Mouse (Mus musculus) spleen, embryonic (tissue): Measurements from ENCODE around the gene Nr0b2.

Experiments
- CTCF ChIA-PET: fragments of 350-600 bp; sonication (Branson Sonifier 250); formaldehyde crosslinking; loops from one replicate; lab custom pipeline; 2022; lab: Charles Lee

Gene Nr0b2

DNA sequence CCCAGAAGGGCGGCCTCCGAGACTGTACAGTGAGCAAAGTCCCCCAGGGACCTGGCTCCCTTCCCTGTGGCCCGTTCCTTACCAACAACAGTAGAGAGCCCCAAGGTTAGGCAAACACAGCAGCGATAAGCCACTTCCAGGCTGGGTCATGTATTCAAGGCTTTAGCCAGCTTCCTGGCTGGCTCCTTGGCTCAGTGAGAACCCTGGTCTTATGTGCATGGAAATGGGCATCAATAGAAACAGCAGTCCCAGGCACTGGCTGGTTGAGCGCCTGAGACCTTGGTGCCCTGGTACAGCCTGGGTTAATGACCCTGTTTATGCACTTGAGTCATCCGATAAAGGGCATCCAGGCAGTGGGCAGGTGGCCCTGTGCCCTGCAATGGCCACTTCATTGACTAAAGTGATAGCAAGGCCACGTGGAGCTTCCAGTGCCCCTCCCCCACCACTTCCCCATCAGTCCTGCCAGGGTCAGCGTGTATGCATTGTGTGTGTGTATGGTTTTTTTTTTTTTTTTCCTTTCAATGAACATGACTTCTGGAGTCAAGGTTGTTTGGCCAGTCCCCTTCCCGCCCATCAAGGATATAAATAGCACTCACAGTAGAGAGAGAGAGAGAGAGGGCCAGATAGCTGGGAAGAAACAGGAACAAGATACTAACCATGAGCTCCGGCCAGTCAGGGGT is at the start of gene Nr0b2:
Nr0b2 (plus strand) TSS at position 609 of the 680 bp plus-strand sequence.
- CTCF ChIA-PET, result no interaction called here

DNA sequence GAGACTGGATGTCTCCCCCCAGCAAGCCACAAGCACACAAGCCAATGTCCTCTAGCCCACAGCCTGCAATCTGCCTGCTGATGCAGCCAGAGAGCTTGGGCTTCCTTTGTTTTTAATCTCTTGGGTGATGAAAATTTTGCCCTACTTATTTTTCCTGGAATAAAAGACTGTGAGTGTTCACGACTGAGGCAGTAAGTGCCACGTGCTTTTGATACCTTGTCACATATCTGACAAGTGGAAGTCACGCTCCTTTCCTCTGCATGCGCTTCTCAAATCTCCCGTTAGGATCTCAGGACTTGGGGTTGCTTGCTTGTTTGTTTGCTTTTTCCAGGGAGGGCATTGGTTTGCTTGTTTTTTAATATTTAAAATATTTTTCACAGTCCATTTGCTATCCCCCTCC is 48.9 kb upstream of the Nr0b2 start:
- CTCF ChIA-PET, result no interaction called here

DNA sequence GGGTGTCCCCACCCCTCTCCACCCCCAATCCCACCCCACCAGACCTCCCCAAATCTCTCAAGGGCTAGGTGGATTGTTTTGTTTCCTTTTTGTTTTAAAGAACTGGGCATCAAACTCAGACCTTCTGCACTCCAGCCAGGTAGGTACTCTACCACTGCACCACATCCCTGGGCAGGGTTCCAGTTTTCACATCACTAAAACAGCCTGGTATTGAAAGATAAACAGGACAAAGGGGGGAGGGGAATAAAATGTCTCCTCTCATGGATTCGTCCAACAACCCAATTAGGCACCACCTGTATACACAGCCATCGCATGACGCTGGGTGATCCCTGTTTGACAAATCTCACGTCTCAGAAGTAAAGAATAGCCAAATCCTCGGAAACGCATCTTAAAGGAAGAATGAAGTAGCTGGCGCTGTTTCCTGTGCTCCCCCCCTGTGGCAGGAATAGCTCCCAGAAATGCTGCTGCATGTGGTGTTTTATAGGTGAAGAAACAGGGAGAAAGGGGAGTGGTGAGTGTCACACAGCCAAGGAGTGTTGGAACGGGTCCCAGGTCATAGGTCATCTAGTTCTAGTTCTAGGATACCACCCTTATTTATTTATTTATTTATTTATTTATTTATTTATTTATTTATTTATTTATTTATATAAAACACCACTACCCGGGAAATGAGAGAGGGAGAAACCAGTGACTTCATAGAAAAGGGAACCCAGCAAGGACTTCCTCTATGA is 48.3 kb upstream of the Nr0b2 start:
- CTCF ChIA-PET, result no interaction called here

DNA sequence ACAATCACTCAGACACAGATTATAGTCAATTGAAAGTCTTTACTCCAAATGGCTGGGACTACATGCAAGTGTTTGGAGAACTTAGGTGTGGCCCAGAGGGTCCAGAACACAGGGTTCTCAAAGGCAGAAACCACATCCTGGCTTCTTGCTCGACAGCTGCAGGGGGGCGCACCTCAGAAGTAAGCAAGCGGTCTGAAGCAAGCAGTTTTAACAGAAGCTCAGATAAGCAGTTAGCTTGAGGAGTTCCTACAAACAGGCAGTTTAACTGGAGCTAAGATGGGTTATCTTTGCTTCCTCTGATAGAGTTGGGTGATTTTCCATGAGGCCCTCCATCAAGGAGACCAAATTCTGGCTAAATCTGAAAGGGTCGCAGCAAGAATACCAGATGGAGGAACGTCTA is 46.6 kb upstream of the Nr0b2 start:
- CTCF ChIA-PET, result no interaction called here

DNA sequence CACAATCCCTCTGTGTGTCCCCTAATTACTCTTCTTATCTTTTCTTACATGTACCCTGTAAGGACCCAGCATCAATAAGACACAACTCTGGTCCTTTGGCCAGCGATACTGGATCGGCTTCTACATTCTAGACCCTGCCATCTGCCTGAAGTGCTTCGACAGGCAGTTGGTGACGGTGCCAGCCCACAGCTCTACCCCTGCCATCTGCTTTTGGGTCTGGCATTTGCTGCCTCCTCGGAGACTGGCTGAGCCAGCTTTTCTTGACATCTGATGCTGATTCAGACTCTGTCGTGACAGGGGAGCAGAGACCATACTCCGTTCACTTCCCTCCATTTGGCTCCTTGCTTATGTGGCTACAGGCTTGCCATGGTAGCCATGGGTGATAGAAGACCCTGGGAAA is 44.2 kb upstream of the Nr0b2 start:
- CTCF ChIA-PET, result no interaction called here

DNA sequence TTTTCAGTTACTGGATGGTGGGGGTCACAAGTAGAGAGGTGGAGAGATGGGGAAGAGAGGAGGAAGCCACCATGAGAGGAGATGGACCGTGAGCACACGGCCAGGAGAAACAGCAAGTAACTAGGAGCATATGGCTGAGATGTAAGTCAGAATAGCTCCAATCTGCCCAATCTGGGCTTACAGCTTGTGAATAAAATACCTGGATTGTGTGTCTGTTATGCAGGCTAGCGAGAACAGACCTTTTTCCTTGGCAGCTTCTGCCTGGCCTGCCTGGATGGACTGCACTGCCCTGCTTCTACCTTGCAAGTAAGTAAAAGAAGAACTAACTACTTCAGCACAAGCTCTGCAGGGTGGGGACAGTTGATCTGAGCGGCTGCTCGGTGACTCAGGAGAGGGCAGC is 42.1 kb upstream of the Nr0b2 start:
- CTCF ChIA-PET, result no interaction called here

DNA sequence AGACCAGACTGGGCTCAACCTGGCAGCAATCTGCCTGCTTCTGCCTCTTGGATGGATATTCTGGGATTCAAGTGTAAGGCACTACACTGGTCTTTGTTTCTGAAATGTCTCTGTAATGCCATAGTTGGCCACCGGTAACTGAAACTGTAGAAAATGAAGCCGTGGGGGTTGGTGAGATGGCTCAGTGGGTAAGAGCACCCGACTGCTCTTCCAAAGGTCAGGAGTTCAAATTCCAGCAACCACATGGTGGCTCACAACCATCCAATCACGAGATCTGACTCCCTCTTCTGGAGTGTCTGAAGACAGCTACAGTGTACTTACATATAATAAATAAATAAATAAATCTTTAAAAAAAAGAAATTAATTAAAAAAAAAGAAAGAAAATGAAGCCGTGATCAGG is 40.7 kb upstream of the Nr0b2 start:
- CTCF ChIA-PET, result interaction anchor here (0.7 kb wide), 1 partner anchor 78 kb away, joined by 3 read pairs; no protein-coding TSS in a partner anchor

DNA sequence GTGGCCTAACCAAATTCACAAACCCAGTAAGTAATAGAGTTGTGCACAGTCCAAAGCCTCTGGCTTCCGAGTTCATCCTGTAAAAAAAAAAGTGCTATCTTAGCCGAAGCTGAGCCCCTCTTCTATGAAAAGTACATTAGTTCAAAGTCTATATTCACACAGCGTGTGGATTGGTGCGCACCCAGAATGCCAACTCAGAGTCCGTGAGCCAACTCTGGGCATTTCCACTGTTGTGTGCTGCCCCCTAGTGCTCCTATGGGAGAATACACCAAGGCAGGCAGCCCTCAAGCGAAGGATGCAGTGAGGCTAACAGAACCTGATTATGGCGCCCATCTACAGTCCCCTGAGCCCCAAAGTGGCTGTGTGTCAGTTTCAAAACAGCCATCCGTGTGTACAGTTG is 40.2 kb upstream of the Nr0b2 start:
- CTCF ChIA-PET, result interaction anchor here (0.5 to 0.9 kb wide), 3 partner anchors 10 to 78 kb away, joined by 3 to 4 read pairs (median 3); no protein-coding TSS in a partner anchor

DNA sequence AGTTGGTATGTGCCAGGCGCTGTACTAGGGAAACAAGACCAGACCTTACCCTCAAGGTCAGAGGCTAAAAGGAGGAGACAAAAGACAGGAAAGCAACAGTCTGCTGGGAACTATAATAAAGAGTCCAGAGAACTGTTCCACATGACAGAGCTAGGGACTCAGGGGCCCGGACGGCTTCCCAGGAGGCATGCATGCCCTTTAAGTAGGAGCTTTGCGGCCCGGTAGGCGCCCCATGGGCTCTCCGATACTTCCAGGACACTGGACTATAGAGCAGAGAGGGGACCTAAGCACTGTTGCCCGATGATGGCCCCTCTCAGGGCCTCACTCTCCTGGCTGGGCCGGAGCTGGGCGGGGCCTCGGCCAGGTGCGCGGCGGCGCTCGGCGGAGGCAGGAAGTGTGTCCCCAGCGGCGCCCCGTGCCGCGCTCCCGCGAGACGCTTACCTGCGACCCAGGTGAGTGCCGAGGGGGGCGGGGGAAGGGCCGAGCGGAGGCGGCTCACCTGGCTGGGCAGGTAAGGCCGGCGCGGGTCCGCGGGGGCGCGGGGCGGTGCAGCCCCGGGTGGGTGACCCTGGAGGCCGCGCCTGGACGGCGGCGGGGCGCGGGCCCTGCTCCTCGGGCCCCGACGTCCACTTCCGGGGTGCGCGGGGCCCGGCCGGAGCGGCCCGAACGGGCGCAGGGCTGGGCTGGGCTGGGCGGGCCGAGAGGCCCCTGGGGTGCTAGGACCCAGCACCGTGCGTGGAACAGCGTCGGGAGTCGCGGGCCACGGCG is 34.4 kb upstream of the Nr0b2 start, which contains the start of gene Kdf1:
Kdf1 (plus strand) TSS at position 363 of the 768 bp plus-strand sequence.
- CTCF ChIA-PET, result interaction anchor here (0.8 kb wide), 1 partner anchor 16 kb away, joined by 4 read pairs; no protein-coding TSS in a partner anchor

DNA sequence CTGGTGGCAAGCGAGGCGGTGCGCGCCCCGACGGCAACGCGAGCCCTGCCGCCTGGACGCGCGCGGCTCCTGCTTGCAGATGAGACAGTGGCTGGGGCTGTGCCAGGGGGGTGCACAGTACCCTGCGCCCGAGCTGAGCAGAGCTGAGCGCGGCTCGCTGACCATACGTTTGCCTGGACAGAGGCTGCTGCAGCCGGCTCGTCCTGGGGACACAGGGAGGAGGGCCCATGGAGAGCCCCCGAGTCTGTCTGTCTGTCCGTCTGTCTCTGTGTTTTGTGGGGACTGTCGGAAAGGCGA is 33.9 kb upstream of the Nr0b2 start:
- CTCF ChIA-PET, result no interaction called here

DNA sequence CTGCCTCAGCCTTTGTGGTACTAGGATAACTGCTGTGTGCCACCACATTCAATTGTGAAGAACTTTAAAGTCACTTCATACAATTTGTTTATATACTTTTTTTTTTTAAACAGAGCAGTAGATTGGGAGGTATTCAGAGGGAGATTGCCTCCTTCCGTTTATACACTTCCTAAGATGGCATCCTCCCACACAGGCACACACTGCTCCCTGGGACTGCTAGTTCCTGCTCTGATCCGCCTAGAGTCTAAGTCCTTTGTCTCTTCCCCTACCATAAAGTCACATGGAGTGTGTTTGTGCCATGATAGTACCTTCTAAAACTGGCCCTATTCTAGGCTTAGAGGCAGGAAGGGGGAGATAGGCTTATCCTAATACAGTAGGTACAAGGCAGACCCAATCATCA is 31.7 kb upstream of the Nr0b2 start:
- CTCF ChIA-PET, result no interaction called here

DNA sequence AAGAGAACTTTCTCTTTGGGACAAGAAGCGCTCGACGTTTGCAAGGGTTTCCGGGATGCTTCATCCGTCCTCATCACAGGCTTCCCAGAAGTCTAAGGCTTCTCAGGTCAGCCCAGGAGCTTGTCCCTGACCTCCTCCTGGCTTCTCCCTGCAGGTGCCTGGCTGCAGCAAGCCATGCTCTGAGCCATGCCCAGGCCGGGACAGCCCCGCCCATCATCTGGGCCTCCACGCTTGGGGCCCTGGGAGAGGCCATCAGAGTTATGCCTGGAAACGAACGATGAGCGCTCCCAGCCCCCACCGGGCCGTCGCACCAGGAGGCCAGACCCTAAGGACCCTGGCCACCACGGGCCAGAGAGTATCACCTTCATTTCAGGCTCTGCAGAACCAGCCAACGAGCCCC is 25.4 kb upstream of the Nr0b2 start:
- CTCF ChIA-PET, result no interaction called here

DNA sequence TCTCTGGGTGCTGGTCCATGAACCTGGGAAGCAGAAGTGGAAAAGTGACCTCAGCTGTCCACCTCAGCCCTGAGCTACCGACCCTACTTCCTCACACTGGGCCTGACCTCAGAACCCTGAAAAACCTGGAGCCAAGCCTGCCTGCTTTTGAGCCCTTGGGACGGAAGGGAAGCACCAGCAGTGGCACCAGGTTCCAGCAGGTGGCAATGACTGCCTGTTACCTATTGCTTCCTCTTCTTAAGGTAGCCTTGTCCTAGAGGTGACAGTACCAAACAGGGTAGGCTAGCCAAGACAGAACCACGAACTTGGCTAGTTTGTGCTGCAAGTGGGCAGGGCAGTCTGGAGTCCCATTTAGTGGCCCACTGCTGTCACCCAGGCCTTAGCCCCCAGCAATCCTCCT is 20.4 kb upstream of the Nr0b2 start:
- CTCF ChIA-PET, result no interaction called here

DNA sequence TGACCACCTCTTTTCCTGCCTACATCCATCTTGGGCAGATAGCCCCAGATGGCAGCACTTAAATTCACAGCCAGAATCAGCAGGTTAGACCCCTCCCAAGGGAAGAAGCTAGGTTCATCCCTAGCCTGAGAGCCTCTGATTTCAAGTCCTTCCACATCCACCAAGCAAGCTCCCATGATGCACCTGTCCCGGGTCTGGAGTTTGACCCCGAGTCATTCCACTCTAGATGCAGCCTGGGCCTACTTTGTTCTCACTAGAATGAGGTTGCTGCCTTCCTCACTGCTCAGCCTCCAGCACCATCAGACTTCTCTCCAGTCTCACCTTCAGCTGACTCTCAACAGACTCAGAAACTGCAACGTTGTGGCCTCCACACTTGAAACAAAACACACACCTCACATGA is 17.1 kb upstream of the Nr0b2 start:
- CTCF ChIA-PET, result interaction anchor here (0.6 kb wide), 1 partner anchor 513 kb away, joined by 5 read pairs; no protein-coding TSS in a partner anchor

DNA sequence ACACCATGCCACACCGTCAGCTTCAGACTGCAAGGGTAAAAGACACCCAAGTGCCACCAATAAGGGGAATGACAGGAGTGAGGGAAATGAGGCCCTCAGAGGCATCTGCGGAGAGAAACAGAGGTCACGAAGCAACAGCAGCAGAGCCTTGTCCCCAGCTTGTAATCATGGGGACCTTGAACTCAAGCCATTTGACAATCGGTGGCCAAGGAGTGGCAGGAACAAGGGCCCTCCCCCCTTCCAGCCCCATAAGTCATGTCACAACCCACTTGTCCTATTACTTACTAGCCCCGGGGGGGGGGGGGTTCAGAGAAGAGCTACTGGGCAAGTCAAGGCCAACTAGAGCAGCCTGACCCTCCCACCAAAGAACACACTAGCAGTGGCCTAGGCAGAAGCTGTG is 16.5 kb upstream of the Nr0b2 start:
- CTCF ChIA-PET, result interaction anchor here (0.6 kb wide), 1 partner anchor 514 kb away, joined by 5 read pairs; no protein-coding TSS in a partner anchor

DNA sequence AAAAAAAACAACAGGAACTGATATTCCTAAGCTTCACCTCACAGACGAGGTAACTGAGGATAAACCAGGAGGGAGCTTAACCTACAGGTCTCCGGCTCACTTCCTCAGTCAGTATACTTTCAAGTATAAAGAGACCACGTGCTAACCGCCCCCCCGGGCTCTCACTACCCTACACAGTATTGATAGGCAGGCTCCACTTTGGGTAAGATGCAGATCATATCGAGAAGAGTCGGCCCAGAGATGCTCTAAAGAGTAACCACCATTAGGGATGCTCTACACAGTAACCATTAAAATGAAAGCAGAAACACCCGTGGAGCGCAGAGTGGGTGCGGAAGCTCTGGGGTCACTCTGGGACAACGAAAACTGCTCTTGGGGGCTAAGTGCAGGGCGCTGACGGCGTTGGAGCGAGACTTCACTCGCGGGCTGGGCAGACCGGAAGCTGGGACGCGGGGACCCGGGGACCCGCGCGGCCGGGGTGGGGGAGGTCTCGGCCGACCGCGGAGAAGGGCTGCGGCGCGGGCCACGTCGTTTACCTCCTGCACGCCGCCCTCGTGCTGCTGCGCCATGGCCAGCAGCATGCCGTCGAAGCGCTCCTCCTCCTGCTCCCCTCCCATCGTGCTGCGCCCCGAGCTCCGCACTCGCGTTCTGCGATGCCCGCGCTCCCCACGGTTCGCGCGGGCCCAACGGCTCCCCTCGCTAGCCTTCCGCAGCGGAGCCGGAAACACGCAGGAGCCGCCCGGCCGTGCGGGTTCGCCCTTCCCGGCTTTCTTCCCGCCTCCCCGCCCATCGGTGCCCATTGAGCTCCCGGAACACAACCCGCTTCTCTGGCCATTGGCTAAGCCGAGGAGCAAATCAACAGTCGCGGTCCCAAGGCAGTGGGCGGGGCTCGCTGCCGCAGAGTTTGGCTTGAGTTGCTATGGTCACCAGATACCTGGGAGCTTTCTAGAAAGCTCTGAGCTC is 7.6 kb upstream of the Nr0b2 start, which contains the start of gene Nudc:
Nudc (minus strand) TSS at position 725 of the 960 bp plus-strand sequence.
- CTCF ChIA-PET, result interaction anchor here (0.7 kb wide), 1 partner anchor 8 kb away, joined by 3 read pairs; no protein-coding TSS in a partner anchor

DNA sequence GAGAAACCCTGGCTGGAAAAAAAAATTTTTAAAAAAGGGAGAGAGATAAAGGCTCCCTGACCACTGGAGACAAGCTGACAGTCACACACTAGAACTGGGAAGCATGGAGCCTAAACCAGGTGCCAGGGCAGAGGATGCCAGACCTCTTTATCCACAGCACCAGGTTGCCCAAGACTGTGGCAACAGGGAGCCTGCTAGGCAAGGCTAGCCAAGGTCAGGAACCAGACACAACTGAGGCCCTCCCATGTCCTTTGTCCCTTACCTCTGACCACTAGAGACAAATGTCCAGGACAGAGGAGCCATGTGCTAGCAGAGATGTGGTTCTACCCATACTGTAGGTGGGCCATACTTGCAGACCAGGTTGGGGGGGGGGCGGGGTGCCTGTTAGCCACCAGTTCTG is 1.1 kb upstream of the Nr0b2 start:
- CTCF ChIA-PET, result no interaction called here

DNA sequence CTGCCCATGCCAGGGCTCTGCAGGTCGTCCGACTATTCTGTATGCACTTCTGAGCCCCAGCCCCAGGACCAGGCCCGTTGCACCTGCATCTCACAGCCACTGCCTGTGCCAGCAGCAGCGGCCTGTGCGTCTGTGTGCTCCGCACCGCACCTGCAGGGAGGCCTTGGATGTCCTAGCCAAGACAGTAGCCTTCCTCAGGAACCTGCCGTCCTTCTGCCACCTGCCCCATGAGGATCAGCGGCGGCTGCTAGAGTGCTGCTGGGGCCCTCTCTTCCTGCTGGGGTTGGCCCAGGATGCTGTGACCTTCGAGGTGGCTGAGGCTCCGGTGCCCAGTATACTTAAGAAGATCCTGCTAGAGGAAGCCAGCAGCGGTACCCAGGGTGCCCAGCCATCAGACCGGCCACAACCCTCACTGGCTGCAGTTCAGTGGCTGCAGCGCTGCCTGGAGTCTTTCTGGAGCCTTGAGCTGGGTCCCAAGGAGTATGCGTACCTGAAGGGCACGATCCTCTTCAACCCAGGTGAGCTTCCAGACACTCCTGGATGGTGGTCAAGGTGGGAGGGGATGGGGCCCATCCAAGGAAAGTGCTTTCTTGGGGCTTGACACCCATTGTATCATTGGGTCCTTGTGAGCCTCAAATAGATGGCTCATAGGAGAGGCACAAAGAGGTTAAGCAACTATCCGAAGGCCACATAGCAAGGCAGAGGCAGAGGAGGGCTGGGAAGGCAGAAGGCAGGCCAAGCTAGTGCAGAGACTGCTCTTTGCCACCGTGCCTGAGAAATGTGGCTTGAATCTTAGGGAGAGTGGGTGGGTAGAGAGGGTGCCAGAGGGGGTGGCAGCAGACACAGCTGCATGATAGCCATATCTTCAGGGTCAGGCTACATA is 513 bp downstream of the Nr0b2 start:
- CTCF ChIA-PET, result no interaction called here

DNA sequence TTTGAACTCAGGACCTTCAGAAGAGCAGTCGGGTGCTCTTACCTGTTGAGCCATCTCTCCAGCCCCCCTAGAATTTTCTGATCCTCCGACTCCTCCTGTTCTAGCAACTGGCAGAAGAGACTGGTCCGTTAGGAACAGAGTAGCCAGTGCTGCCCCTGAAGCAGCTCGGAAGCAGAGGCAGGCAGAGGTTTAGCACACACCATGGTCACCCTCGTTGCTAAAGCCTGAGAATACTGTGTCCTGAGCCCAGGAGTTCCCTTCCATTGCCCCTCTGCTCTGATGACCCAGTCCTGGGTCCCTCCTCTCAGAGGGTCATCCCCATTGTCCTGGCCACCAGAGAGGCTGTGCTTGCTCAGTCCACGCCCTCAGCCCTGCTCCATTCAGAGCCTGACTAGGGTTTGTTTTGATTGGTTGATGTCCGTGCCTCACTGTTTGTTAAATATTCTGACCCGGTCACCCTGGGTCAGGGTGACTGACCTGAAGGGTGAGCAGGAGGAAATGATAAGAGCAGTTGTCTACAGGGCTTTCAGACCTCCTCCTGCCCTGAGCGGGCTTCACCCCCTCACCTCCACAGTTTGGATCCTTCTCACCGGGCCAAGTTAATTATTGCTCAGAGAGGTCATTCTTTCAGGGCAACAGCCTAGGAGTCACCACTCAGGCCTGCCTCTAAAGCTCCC is 4.0 kb downstream of the Nr0b2 start:
- CTCF ChIA-PET, result interaction anchor here (0.5 kb wide), 1 partner anchor 295 kb away, joined by 16 read pairs; no protein-coding TSS in a partner anchor
